Comparison of ENCODE assay signal across 8 mouse cellular contexts in the genomic region with DNA sequence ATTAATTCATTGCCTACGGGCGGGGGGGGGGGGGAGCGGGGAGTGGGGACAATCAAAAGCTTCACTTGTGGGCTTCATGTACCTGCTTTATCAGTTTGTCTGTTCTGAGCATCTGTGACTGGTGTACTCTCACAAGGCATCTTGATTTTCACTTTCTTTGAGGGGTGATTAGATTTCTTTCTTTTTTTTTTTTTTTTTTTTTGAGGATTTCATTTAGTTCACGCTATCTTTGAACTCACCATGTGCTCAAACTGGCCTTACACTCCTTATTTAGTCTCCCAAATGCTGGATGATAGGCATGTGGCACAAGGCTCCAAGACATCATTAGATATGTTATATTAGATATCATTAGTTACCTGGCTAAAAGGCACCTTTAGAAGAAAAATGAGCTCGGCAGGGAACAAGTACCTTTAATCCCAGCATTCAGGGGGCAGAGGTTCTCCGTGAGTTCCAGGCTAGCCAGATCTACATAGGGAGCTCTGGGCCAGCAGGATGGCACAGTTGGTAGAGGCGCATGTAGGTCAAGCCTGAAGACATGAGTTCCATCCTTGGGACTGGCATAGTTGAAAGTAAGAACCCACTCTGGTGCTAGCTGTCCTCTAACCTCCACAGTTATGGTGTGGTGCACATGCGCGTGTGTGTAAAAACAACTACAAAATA. TPM values are rescaled to one million over a fixed set of nuclear protein-coding genes. Genes with fewer than 3 reads are reported as not detected.
DNase-seq lines count a peak whose midpoint lies in the region; ATAC-seq and TF ChIP-seq lines count a peak whose summit lies in the region.

No protein-coding gene starts in this region.

- peak overlapping the region; percentile 76 for H3K4me2 ChIP-seq in heart, embryonic 11.5 days
- H3K4me2 ChIP-seq in CH12.LX (ENCODE audit: insufficient read depth, low read depth, poor library complexity, severe bottlenecking): peak overlapping the region; percentile 41; the same call in 1 of the 2 replicates
- H3K4me2 ChIP-seq in forebrain, embryonic 13.5 days: peak overlapping the region; percentile 62
- peak overlapping the region; percentile 72 for H3K4me2 ChIP-seq in liver, embryonic 14.5 days (ENCODE audit: low read depth)

- peak overlapping the region; percentile 77 for H3K9ac ChIP-seq in heart, embryonic 11.5 days (ENCODE audit: low read depth, low read length)
- H3K9ac ChIP-seq in CH12.LX (ENCODE audit: insufficient read depth, low read depth): no peak overlapping the region
- peak overlapping the region; percentile 55 for H3K9ac ChIP-seq in forebrain, embryonic 13.5 days
- H3K9ac ChIP-seq in liver, embryonic 14.5 days (replicated peaks): peak overlapping the region; percentile 24

- no peaks in the 10 kb centered on the region for H3K9me3 ChIP-seq in heart, embryonic 11.5 days (replicated peaks; ENCODE audit: control insufficient read depth, low read length)
- H3K9me3 ChIP-seq in CH12.LX (replicated peaks; ENCODE audit: low read length): no peaks in the 10 kb centered on the region
- H3K9me3 ChIP-seq in forebrain, embryonic 13.5 days (replicated peaks): no peaks in the 10 kb centered on the region
- no peaks in the 10 kb centered on the region for H3K9me3 ChIP-seq in liver, embryonic 14.5 days (ENCODE audit: control insufficient read depth, low read length)

- WGBS in heart, embryonic 11.5 days (ENCODE audit: insufficient replicate concordance): 50% methylated on average over 9 of the region's 9 CpGs
- WGBS in forebrain, embryonic 13.5 days: 54% methylated on average over 9 of the region's 9 CpGs
- WGBS in liver, embryonic 14.5 days (ENCODE audit: insufficient replicate concordance): 46% methylated on average over 9 of the region's 9 CpGs

- no peaks in the 10 kb centered on the region for H3K4me1 ChIP-seq in heart, embryonic 11.5 days (ENCODE audit: control insufficient read depth, insufficient read depth, low read length)
- peaks cover 3 to 12% of the 10 kb centered on the region in 2 experiments; a peak in 2 of 4 replicates for H3K4me1 ChIP-seq in CH12.LX (ENCODE audit: control insufficient read depth in 1 of 2, insufficient read depth in 2 of 2)
- peaks cover 12% of the 10 kb centered on the region for H3K4me1 ChIP-seq in forebrain, embryonic 13.5 days
- peaks cover 0 to 15% of the 10 kb centered on the region in 2 experiments; a peak in 2 of 4 replicates for H3K4me1 ChIP-seq in liver, embryonic 14.5 days (replicated peaks; ENCODE audit: control insufficient read depth in 2 of 2, insufficient read depth in 2 of 2, low read length in 1 of 2)

- dilution Hi-C loops in CH12.LX (cut with MboI; ENCODE audit: extremely low pct_ligation_motif_present, extremely low pct_unique_long_range_greater_than_20kb, low sequenced_read_pairs): no loop called here

- no peak for TF ChIP-seq RAD21 in CH12.LX (IDR thresholded peaks at IDR 0.05; ENCODE audit: low read depth, low read length)

- ATAC-seq in heart, embryonic 11.5 days (replicated peaks; ENCODE audit: insufficient number of reproducible peaks, low FRiP score, low TSS enrichment): 0 out of 2 replicates have a peak, but pooled peaks have one; percentile 20
- peak; percentile 26 for ATAC-seq in forebrain, embryonic 13.5 days
- ATAC-seq in liver, embryonic 14.5 days (ENCODE audit: insufficient read depth): no peak

- DNase-seq in heart, adult 11 months: no peak
- DNase-seq in CH12.LX (ENCODE audit: extremely low read depth): no peak
- no peak for DNase-seq in liver, embryonic 14.5 days (ENCODE audit: low read depth in 3 of 3, low spot score in 3 of 3)
- DNase-seq in urinary bladder, adult 18-20 months (ENCODE audit: low spot score in 2 of 2): no peak
- no peak for DNase-seq in urinary bladder, postnatal 4 days (ENCODE audit: low spot score in 2 of 2)
- no peak for DNase-seq in layer of hippocampus, postnatal 10 days (ENCODE audit: low spot score in 2 of 2)

- no peaks in the 10 kb centered on the region for H3K79me2 ChIP-seq in CH12.LX (replicated peaks; ENCODE audit: control insufficient read depth, extremely low read depth, insufficient read depth, poor library complexity, severe bottlenecking)

- TF ChIP-seq CTCF in CH12.LX (conservative IDR thresholded peaks at IDR 0.05 in 1 of 2, IDR thresholded peaks at IDR 0.05 in 1 of 2; ENCODE audit: low read depth in 2 of 2, low read length in 2 of 2): no peak
- no peak for TF ChIP-seq CTCF in liver, embryonic 14.5 days (IDR thresholded peaks at IDR 0.05; ENCODE audit: low read depth)

- in situ Hi-C loops in CH12.LX (cut with MboI; ENCODE audit: low pct_ligation_motif_present, low pct_unique_long_range_greater_than_20kb, low sequenced_read_pairs): loop anchor here (10.0 kb wide), 1 partner anchor 207 kb away; a partner anchor contains a TSS

- no peaks in the 10 kb centered on the region for H3K36me3 ChIP-seq in heart, embryonic 11.5 days (ENCODE audit: control insufficient read depth, insufficient read depth, low read length)
- H3K36me3 ChIP-seq in CH12.LX (replicated peaks in 1 of 2; ENCODE audit: control insufficient read depth in 1 of 2, insufficient read depth in 1 of 2, low read length in 1 of 2): peaks cover 0 to 10% of the 10 kb centered on the region in 2 experiments
- no peaks in the 10 kb centered on the region for H3K36me3 ChIP-seq in forebrain, embryonic 13.5 days (ENCODE audit: poor library complexity, severe bottlenecking)
- H3K36me3 ChIP-seq in liver, embryonic 14.5 days (replicated peaks; ENCODE audit: control insufficient read depth, insufficient read depth, low read depth): no peaks in the 10 kb centered on the region

- H3K4me3 ChIP-seq in heart, embryonic 11.5 days (ENCODE audit: low read depth, low read length): peak overlapping the region; percentile 56
- peak overlapping the region; percentile 47 to 70 (median 63) for H3K4me3 ChIP-seq in CH12.LX (replicated peaks in 1 of 3; ENCODE audit: low read depth in 2 of 3, low read length in 2 of 3, poor library complexity in 1 of 3)
- H3K4me3 ChIP-seq in forebrain, embryonic 13.5 days: peak overlapping the region; percentile 41
- peak overlapping the region; percentile 47 to 84 for H3K4me3 ChIP-seq in liver, embryonic 14.5 days (ENCODE audit: insufficient read depth in 1 of 2, low read depth in 2 of 2, low read length in 2 of 2)

- TF ChIP-seq EP300 in CH12.LX (IDR thresholded peaks at IDR 0.05; ENCODE audit: low read length): no peak
- no peak for TF ChIP-seq EP300 in liver, embryonic 14.5 days (IDR thresholded peaks at IDR 0.05; ENCODE audit: low read depth)

- no peaks in the 10 kb centered on the region for H3K27me3 ChIP-seq in heart, embryonic 11.5 days (ENCODE audit: control insufficient read depth, insufficient read depth, low read length)
- H3K27me3 ChIP-seq in CH12.LX (replicated peaks): no peaks in the 10 kb centered on the region
- H3K27me3 ChIP-seq in forebrain, embryonic 13.5 days: no peaks in the 10 kb centered on the region
- H3K27me3 ChIP-seq in liver, embryonic 14.5 days (ENCODE audit: control insufficient read depth, insufficient read depth, low read length): no peaks in the 10 kb centered on the region

- TF ChIP-seq POLR2A in CH12.LX (IDR thresholded peaks at IDR 0.05; ENCODE audit: low read depth, low read length): no peak

- peak overlapping the region; percentile 73 for H3K27ac ChIP-seq in heart, embryonic 11.5 days (ENCODE audit: low read depth, low read length)
- no peak overlapping the region for H3K27ac ChIP-seq in CH12.LX (ENCODE audit: insufficient read depth, low read depth)
- H3K27ac ChIP-seq in forebrain, embryonic 13.5 days: peak overlapping the region; percentile 57; the same call in 1 of the 2 replicates
- no peak overlapping the region for H3K27ac ChIP-seq in liver, embryonic 14.5 days

RNA-seq across cellular contexts. Expression of a gene that starts 0.5 kb away (rescaled TPM):
- 2.7 and 3.1 TPM in 2 replicates for polyA plus RNA-seq in heart, embryonic 11.5 days (2014; fragmentation: Nextera tagmentation; extraction: Ambion mirVana)
- total RNA-seq in CH12.LX (2012; rRNA removed): 4.9 and 5.9 TPM in 2 replicates
- total RNA-seq in CH12.LX (2014; rRNA removed): 1.3 and 2.4 TPM in 2 replicates
- 1.9 and 2.7 TPM in 2 replicates for polyA plus RNA-seq in CH12.LX (2012; ENCODE audit: insufficient read length, low read depth)
- polyA plus RNA-seq in forebrain, embryonic 13.5 days (2015; fragmentation: Nextera tagmentation; extraction: Ambion mirVana): 3.9 and 4.8 TPM in 2 replicates
- polyA plus RNA-seq in liver, embryonic 14.5 days (2012; rRNA removed): 2.5 and 3.1 TPM in 2 replicates
- 2.7 and 3.5 TPM in 2 replicates for polyA plus RNA-seq in liver, embryonic 14.5 days (2014; fragmentation: Nextera tagmentation; extraction: Ambion mirVana)
- total RNA-seq in layer of hippocampus, postnatal 10 days (2021): 1 to 10 TPM in 1 of 2 experiments, under 1 TPM in 1; 0.87 to 1.7 TPM

RNA-seq across cellular contexts. Expression of a gene that starts 2.6 kb away (rescaled TPM):
- not detected in 2 replicates for polyA plus RNA-seq in heart, embryonic 11.5 days (2014; fragmentation: Nextera tagmentation; extraction: Ambion mirVana)
- not detected in 2 replicates for total RNA-seq in CH12.LX (2012; rRNA removed)
- not detected in 2 replicates for total RNA-seq in CH12.LX (2014; rRNA removed)
- polyA plus RNA-seq in CH12.LX (2012; ENCODE audit: insufficient read length, low read depth): not detected in 2 replicates
- polyA plus RNA-seq in forebrain, embryonic 13.5 days (2015; fragmentation: Nextera tagmentation; extraction: Ambion mirVana): 0.10 TPM in 1 of 2 replicates, not detected in the other
- polyA plus RNA-seq in liver, embryonic 14.5 days (2012; rRNA removed): 0.05 TPM in 1 of 2 replicates, not detected in the other
- polyA plus RNA-seq in liver, embryonic 14.5 days (2014; fragmentation: Nextera tagmentation; extraction: Ambion mirVana): 0.10 TPM in 1 of 2 replicates, not detected in the other
- total RNA-seq in layer of hippocampus, postnatal 10 days (2021): under 1 TPM; 0.20 to 0.32 TPM

RNA-seq across cellular contexts. Expression of a gene that starts 24.9 kb away (rescaled TPM):
- 11.5 and 19.7 TPM in 2 replicates for polyA plus RNA-seq in heart, embryonic 11.5 days (2014; fragmentation: Nextera tagmentation; extraction: Ambion mirVana)
- total RNA-seq in CH12.LX (2012; rRNA removed) (0.25 and 0.64 TPM in 2 replicates), CH12.LX (2014; rRNA removed) (0.54 TPM in 1 of 2 replicates, not detected in the other)
- 0.17 TPM in 1 of 2 replicates, not detected in the other for polyA plus RNA-seq in CH12.LX (2012; ENCODE audit: insufficient read length, low read depth)
- polyA plus RNA-seq in forebrain, embryonic 13.5 days (2015; fragmentation: Nextera tagmentation; extraction: Ambion mirVana): 67.2 and 72.0 TPM in 2 replicates
- 4.8 and 6.8 TPM in 2 replicates for polyA plus RNA-seq in liver, embryonic 14.5 days (2012; rRNA removed)
- polyA plus RNA-seq in liver, embryonic 14.5 days (2014; fragmentation: Nextera tagmentation; extraction: Ambion mirVana): 1.7 and 2.0 TPM in 2 replicates
- total RNA-seq in layer of hippocampus, postnatal 10 days (2021): 10 to 100 TPM; 27.7 to 29.0 TPM

RNA-seq across cellular contexts. Expression of a gene that starts 32.2 kb away (rescaled TPM):
- 31.3 and 48.1 TPM in 2 replicates for polyA plus RNA-seq in heart, embryonic 11.5 days (2014; fragmentation: Nextera tagmentation; extraction: Ambion mirVana)
- 18.1 and 20.5 TPM in 2 replicates for total RNA-seq in CH12.LX (2012; rRNA removed)
- total RNA-seq in CH12.LX (2014; rRNA removed): 11.5 and 13.0 TPM in 2 replicates
- 26.5 and 28.0 TPM in 2 replicates for polyA plus RNA-seq in CH12.LX (2012; ENCODE audit: insufficient read length, low read depth)
- 68.5 and 68.7 TPM in 2 replicates for polyA plus RNA-seq in forebrain, embryonic 13.5 days (2015; fragmentation: Nextera tagmentation; extraction: Ambion mirVana)
- 26.1 and 31.6 TPM in 2 replicates for polyA plus RNA-seq in liver, embryonic 14.5 days (2012; rRNA removed)
- polyA plus RNA-seq in liver, embryonic 14.5 days (2014; fragmentation: Nextera tagmentation; extraction: Ambion mirVana): 12.6 and 13.8 TPM in 2 replicates
- 10 to 100 TPM; 66.2 to 79.4 TPM for total RNA-seq in layer of hippocampus, postnatal 10 days (2021)

RNA-seq across cellular contexts. Expression of a gene that starts 47.2 kb away (rescaled TPM):
- polyA plus RNA-seq in heart, embryonic 11.5 days (2014; fragmentation: Nextera tagmentation; extraction: Ambion mirVana): 14.0 and 15.9 TPM in 2 replicates
- total RNA-seq in CH12.LX (2012; rRNA removed): 27.7 and 29.6 TPM in 2 replicates
- 12.5 and 13.7 TPM in 2 replicates for total RNA-seq in CH12.LX (2014; rRNA removed)
- 38.6 and 39.8 TPM in 2 replicates for polyA plus RNA-seq in CH12.LX (2012; ENCODE audit: insufficient read length, low read depth)
- polyA plus RNA-seq in forebrain, embryonic 13.5 days (2015; fragmentation: Nextera tagmentation; extraction: Ambion mirVana): 20.3 and 23.8 TPM in 2 replicates
- 12.1 and 14.2 TPM in 2 replicates for polyA plus RNA-seq in liver, embryonic 14.5 days (2012; rRNA removed)
- 6.5 and 9.6 TPM in 2 replicates for polyA plus RNA-seq in liver, embryonic 14.5 days (2014; fragmentation: Nextera tagmentation; extraction: Ambion mirVana)
- 10 to 100 TPM; 67.7 to 76.2 TPM for total RNA-seq in layer of hippocampus, postnatal 10 days (2021)

Comparison
In these comparisons a context has a peak if more than half of its experiments do, and no peak if none do; other contexts are left out.
1. H3K27ac ChIP-seq: peak in heart, embryonic 11.5 days (single experiment) and forebrain, embryonic 13.5 days (single experiment); none in CH12.LX (single experiment) and liver, embryonic 14.5 days (single experiment).
2. Peak in every context shown above with its lines, with median percentiles within 50 percentile points of each other: H3K4me2 ChIP-seq and H3K4me3 ChIP-seq.